Mouse (Mus musculus): ENCODE data around the gene Gm9833.

GRCm38 (mm10) chr3:10123615-10124014, 35.7 kb downstream of the Gm9833 start:
- no peak for TF ChIP-seq CTCF (IDR thresholded peaks at IDR 0.05; ENCODE audit: insufficient read depth, low read depth, low read length)
- TF ChIP-seq POLR2A (IDR thresholded peaks at IDR 0.05; ENCODE audit: insufficient read depth, low read depth, low read length): no peak
